Mouse (Mus musculus) intestine, embryonic 15.5 days (tissue): ENCODE results near the gene Hist1h3a. TPM values are rescaled to one million over a fixed set of nuclear protein-coding genes. Genes with fewer than 3 reads are reported as not detected.

ENCODE experiments used
- polyA plus RNA-seq: library from polyadenylated mRNA; unstranded; fragments of >200 nt; fragmentation: Nextera tagmentation; extraction: Ambion mirVana; gene quantifications from 2 replicates; pipeline ENCODE4 v1.2.1, GENCODE M21; 2015

The Hist1h3a gene
- polyA plus RNA-seq, 1 experiment from 2014 or later: 6.4 TPM

Other genes with a start within 250 kb of the Hist1h3a start
- 4.6 and 4.8 TPM in 2 replicates for gene Hist1h4h, start 231.3 kb downstream of the Hist1h3a start, polyA plus RNA-seq
- gene Hist1h2af, start 228.5 kb downstream of the Hist1h3a start, polyA plus RNA-seq: 6.7 TPM in 1 of 2 replicates, not detected in the other
- 6.1 and 6.2 TPM in 2 replicates for gene Hist1h3g, start 227.0 kb downstream of the Hist1h3a start, polyA plus RNA-seq
- 1.1 and 1.3 TPM in 2 replicates for gene Hist1h2bh, start 219.0 kb downstream of the Hist1h3a start, polyA plus RNA-seq
- 0.45 and 0.97 TPM in 2 replicates for gene Hist1h3f, start 218.3 kb downstream of the Hist1h3a start, polyA plus RNA-seq
- gene Hist1h4f, start 210.7 kb downstream of the Hist1h3a start, polyA plus RNA-seq: 0.88 and 1.0 TPM in 2 replicates
- 0.46 and 0.64 TPM in 2 replicates for gene Hist1h1d, start 209.1 kb downstream of the Hist1h3a start, polyA plus RNA-seq
- gene Hist1h3e, start 200.0 kb downstream of the Hist1h3a start, polyA plus RNA-seq: 3.5 and 4.3 TPM in 2 replicates
- gene Hist1h2ae, start 191.2 kb downstream of the Hist1h3a start, polyA plus RNA-seq: 76.9 and 89.5 TPM in 2 replicates
- 7.1 and 11.5 TPM in 2 replicates for gene Hist1h2bg, start 191.0 kb downstream of the Hist1h3a start, polyA plus RNA-seq
- 4.2 and 4.5 TPM in 2 replicates for gene Hist1h2bf, start 188.2 kb downstream of the Hist1h3a start, polyA plus RNA-seq
- 1.8 and 3.0 TPM in 2 replicates for gene Hist1h2ad, start 188.0 kb downstream of the Hist1h3a start, polyA plus RNA-seq
- gene Hist1h3d, start 186.6 kb downstream of the Hist1h3a start, polyA plus RNA-seq: 5.2 and 6.2 TPM in 2 replicates
- gene Hist1h4d, start 180.8 kb downstream of the Hist1h3a start, polyA plus RNA-seq: 98.7 and 101 TPM in 2 replicates
- 1.6 and 2.0 TPM in 2 replicates for gene Hist1h2be, start 141.3 kb downstream of the Hist1h3a start, polyA plus RNA-seq
- 17.6 and 21.2 TPM in 2 replicates for gene Hist1h1e, start 139.8 kb downstream of the Hist1h3a start, polyA plus RNA-seq
- 1.3 and 1.5 TPM in 2 replicates for gene Hist1h2ac, start 78.4 kb downstream of the Hist1h3a start, polyA plus RNA-seq
- gene Hist1h2bc, start 78.2 kb downstream of the Hist1h3a start, polyA plus RNA-seq: 79.3 and 89.9 TPM in 2 replicates
- not detected in 2 replicates for gene Hist1h1t, start 66.6 kb downstream of the Hist1h3a start, polyA plus RNA-seq
- gene Hist1h4c, start 63.9 kb downstream of the Hist1h3a start, polyA plus RNA-seq: 4.7 and 5.7 TPM in 2 replicates
- gene Hfe, start 51.5 kb downstream of the Hist1h3a start, polyA plus RNA-seq: 6.4 and 7.9 TPM in 2 replicates
- 32.4 and 36.0 TPM in 2 replicates for gene Hist1h1c, start 23.6 kb downstream of the Hist1h3a start, polyA plus RNA-seq
- 4.4 and 7.7 TPM in 2 replicates for gene Hist1h3c, start 16.8 kb downstream of the Hist1h3a start, polyA plus RNA-seq
- 2.4 and 3.8 TPM in 2 replicates for gene Hist1h2bb, start 15.7 kb downstream of the Hist1h3a start, polyA plus RNA-seq
- 39.8 and 44.9 TPM in 2 replicates for gene Hist1h2ab, start 11.3 kb downstream of the Hist1h3a start, polyA plus RNA-seq
- 6.4 and 9.2 TPM in 2 replicates for gene Hist1h3b, start 10.1 kb downstream of the Hist1h3a start, polyA plus RNA-seq
- gene Hist1h4b, start 5.4 kb downstream of the Hist1h3a start, polyA plus RNA-seq: 3.8 and 5.5 TPM in 2 replicates
- 0.48 and 1.3 TPM in 2 replicates for gene Hist1h4a, start 1.2 kb downstream of the Hist1h3a start, polyA plus RNA-seq
- gene Hist1h1a, start 1.3 kb upstream of the Hist1h3a start, polyA plus RNA-seq: 1.2 and 2.2 TPM in 2 replicates
- not detected in 2 replicates for gene Trim38, start 7.5 kb upstream of the Hist1h3a start, polyA plus RNA-seq
- 0.10 TPM in 1 of 2 replicates, not detected in the other for gene Slc17a2, start 44.6 kb upstream of the Hist1h3a start, polyA plus RNA-seq
- 0.13 and 0.35 TPM in 2 replicates for gene Slc17a3, start 77.0 kb upstream of the Hist1h3a start, polyA plus RNA-seq
- gene Slc17a1, start 105.4 kb upstream of the Hist1h3a start, polyA plus RNA-seq: 0.35 and 0.55 TPM in 2 replicates
- 17.0 and 19.6 TPM in 2 replicates for gene Slc17a4, start 152.6 kb upstream of the Hist1h3a start, polyA plus RNA-seq
- gene Hist1h2ba, start 171.8 kb upstream of the Hist1h3a start, polyA plus RNA-seq: not detected in 2 replicates
- gene Hist1h2aa, start 172.1 kb upstream of the Hist1h3a start, polyA plus RNA-seq: not detected in 2 replicates
- gene Scgn, start 228.8 kb upstream of the Hist1h3a start, polyA plus RNA-seq: 7.5 and 8.8 TPM in 2 replicates